Mouse (Mus musculus) MEL (cell line): ENCODE results near the gene Cd164.

Experiments used
- HCFC1 ChIP-seq: IDR thresholded peaks from 2 replicates; pipeline ENCODE4 v1.6.1; 2012; ENCODE audit warnings: low read depth, mild to moderate bottlenecking, inconsistent platforms, low read length, improper control_type of control experiment, moderate library complexity
- POLR2A ChIP-seq, 2 experiments: IDR thresholded peaks; 2 replicates each; pipeline ENCODE4 v1.6.1; 2011 to 2012; ENCODE audit warnings: low read length in 2 of 2, mild to moderate bottlenecking in 2 of 2, control low read depth in 1 of 2, improper control_type of control experiment in 1 of 2, low read depth in 1 of 2, moderate library complexity in 1 of 2; ENCODE audit not compliant: control insufficient read depth in 1 of 2, insufficient read depth in 1 of 2, poor library complexity in 1 of 2

- no peak for TF ChIP-seq HCFC1
- TF ChIP-seq POLR2A (IDR thresholded peaks at IDR 0.05; ENCODE audit: control insufficient read depth in 1 of 2, insufficient read depth in 1 of 2, low read depth in 1 of 2, low read length in 2 of 2, poor library complexity in 1 of 2) = no peak
Measured at GRCm38 (mm10) chr10:41544481-41545190, 25.4 kb downstream of the Cd164 start.
